Mouse (Mus musculus) cortical plate, adult 2 months (tissue): ENCODE data around the gene Lama1.

Source experiments
- CTCF ChIP-seq: fragments of 200-500 bp; IDR thresholded peaks from 2 replicates; pipeline ENCODE4 v1.5.1; 2011; ENCODE audit warnings: mild to moderate bottlenecking, control low read depth, low read length; ENCODE audit not compliant: insufficient read depth; ENCODE audit errors: extremely low read depth
- POLR2A ChIP-seq: fragments of 200-500 bp; IDR thresholded peaks from 2 replicates; pipeline ENCODE4 v1.6.1; 2011; ENCODE audit warnings: mild to moderate bottlenecking, low read length, control low read depth; ENCODE audit not compliant: insufficient read depth; ENCODE audit errors: extremely low read depth

GRCm38 (mm10) chr17:67690689-67691088 lies 6.4 kb upstream of the Lama1 start:
- TF ChIP-seq CTCF (no peak), POLR2A (no peak)
